Mouse (Mus musculus) heart, postnatal 25 days (tissue): ENCODE measurements around the gene Fry. TPM values are rescaled to one million over a fixed set of nuclear protein-coding genes. Genes with fewer than 3 reads are reported as not detected.

ENCODE experiments used
- DNase-seq: peaks from one replicate; pipeline ENCODE4 v3.0.0; 2022; ENCODE audit warnings: low spot score
- intact Hi-C: fragments of 180-260 bp; cut with DNase I; formaldehyde crosslinking; loops from one replicate; pipeline ENCODE4 v1.15.1; 2025
- total RNA-seq, 2 experiments: library from RNA; stranded (reverse); gene quantifications; 2 replicates each; pipeline ENCODE4 v1.2.3; 2021

Gene Fry
- total RNA-seq, 2 experiments from 2014 or later = 120 to 150 TPM

DNA sequence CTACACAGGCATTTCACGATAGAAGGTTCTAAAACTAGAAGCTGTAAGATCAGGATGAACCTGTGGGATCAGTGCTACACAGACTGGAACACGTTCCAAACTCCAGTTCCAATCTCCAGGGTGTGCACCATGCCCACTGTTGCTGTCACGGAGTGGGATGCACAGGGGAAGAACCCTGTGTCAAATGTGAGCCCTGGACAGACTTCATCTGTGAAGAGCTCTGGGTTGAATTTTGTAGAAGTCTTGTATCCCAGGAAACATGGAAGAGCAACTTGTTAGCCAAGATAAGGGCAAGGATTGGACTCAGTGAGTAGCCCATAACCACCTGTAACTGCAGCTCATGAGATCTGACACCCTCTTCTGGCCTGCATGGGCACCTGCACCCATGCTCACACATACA lies 246.2 kb downstream of the Fry start:
- no peak for DNase-seq
- intact Hi-C loops = loop anchor here (5.0 kb wide), 2 partner anchors 132 to 197 kb away; no protein-coding TSS in a partner anchor

DNA sequence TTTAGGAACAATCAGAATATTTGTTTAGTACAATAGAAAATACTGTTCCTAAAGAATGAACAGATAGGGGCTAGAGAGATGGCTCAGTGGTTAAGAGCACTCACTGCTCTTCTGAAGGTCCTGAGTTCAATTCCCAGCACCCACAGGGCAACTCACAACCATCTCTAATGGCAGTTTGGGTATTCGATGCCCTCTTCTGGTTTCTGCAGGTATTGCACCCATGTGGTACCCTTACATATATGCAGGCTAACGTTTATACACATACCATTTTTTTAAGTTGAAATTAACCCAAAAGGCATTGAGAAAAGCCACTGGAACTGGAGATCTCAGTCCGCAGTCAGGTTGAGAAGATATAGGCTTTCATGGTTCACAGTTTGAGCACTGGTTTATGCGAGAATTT lies 248.6 kb downstream of the Fry start:
- DNase-seq = no peak
- intact Hi-C loops = loop anchor here (5.0 kb wide), 1 partner anchor 135 kb away; no protein-coding TSS in a partner anchor

DNA sequence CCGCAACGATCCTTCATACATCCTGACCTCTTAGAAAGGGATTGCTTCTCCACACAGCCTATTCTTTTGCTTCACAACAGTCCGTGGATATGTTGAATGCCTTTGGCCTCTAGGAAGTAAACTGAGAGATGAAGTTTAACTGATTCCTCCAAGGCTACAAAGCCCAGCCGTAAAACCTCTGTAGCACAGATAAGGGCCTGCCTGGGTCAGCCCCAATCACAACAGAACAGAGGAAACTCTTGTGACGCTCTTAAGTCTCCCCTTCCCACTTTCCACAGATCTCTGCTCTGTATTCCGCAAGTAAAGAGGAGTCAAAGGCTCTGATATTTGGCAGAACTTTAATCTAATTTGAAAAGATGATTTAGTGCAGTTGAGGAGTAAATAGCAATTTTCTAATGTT lies 251.8 kb downstream of the Fry start:
- intact Hi-C loops = no loop called here
- no peak for DNase-seq

DNA sequence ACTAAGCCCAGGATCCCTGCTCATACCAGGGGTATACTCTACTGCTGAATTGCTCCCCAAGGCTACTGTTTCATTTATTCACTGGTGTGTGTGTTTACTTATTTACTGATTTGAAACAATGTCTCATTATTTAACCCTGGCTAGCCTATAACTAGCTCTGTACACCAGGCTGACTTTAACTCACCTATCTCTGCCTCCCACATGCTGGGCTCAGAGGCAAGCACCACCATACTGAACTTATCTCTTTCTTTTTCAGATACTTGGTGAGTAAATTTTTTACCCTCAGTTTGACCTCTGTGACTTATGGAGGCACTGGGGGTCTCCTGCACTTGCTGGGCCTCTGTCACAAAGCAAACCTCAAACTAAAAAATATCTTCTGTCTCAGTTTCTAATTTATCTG lies 252.4 kb downstream of the Fry start:
- intact Hi-C loops = no loop called here
- no peak for DNase-seq

DNA sequence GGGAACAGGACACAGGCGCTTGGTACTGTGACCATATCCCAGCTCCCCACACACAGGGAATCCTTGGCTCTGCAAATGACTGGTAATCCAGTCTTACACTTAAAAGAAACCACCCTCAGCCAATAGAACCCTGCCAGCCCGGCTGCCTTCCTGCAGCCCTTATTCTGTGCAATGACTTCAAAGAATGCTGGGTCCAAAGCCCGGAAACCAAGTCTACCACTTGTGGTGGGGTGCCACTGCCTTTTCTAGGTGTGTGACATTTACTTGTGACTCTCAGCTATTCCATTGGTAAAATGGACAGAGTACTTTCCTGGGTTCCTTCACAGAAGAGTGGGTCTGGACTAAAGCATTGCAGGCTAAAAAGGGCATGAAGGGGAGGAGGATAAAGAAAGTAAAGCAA lies 254.5 kb downstream of the Fry start:
- intact Hi-C loops = no loop called here
- no peak for DNase-seq

DNA sequence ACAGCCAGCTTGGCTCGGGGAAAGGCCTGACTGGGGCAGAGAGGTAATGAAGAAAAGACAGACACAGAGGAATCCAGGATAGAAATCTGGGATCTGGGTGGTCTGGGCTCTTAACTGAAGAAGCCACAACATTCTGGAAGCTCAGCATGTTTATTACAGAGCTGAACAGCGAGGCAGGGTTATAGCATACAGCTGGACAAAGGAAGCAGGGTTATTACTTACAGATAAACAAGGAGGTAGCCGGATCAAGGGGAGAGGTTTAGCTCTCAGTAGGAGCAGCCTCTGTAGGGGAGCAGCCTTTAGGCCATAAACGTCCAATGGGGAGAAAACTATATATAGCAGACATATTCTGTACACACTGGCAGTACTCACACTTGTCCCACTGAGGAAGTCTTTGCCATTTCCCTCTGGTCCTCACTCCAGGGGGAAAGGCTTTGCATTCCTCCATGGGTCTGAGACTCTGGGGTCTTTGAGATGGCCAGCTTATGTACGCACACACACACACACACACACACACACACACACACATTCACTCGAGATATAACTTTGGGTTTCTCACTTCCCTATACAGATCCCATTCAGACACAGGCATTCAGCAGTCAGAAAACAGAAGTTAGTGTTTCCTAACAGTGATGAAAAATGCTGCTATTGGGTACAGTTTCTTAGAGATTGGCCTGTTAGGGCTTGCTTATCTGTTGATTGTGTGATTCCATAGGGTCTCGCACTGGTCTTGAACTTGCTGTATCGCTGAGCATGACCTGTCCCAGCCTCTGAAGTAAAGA lies 256.5 kb downstream of the Fry start:
- intact Hi-C loops = no loop called here
- no peak for DNase-seq

DNA sequence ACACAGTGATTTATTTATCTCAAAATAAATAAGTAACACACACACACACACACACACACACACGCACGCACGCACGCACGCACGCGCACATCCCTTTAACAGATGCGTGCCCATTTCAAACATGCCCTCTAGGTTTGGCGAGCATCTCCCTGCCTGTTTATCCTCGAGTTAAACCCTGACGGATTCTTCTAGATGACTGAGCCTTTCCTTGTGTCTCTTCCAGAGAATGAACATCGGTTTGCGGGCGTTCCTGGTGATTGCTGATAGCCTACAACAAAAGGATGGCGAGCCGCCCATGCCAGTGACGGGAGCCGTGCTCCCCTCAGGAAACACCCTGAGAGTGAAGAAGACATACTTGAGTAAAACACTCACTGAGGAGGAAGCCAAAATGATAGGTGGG lies 260.1 kb downstream of the Fry start:
- intact Hi-C loops = no loop called here
- no peak for DNase-seq

DNA sequence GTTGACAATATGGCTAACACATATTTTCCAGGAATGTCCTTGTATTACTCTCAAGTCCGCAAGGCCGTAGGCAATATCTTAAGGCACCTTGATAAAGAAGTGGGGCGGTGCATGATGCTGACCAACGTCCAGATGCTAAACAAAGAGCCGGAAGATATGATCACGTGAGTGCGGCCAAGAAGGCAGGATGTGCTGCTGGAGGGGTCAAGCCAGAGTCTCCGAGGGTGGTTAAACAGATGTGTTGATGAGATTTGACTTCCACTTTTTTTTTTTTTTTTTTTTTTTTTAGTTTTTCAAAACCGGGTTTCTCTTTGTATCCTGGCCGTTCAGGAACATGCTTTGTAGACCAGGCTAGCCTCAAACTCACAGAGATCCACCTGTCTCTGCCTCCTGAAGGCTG lies 262.3 kb downstream of the Fry start:
- intact Hi-C loops = loop anchor here (10.0 kb wide), 1 partner anchor 206 kb away; no protein-coding TSS in a partner anchor
- DNase-seq = no peak

DNA sequence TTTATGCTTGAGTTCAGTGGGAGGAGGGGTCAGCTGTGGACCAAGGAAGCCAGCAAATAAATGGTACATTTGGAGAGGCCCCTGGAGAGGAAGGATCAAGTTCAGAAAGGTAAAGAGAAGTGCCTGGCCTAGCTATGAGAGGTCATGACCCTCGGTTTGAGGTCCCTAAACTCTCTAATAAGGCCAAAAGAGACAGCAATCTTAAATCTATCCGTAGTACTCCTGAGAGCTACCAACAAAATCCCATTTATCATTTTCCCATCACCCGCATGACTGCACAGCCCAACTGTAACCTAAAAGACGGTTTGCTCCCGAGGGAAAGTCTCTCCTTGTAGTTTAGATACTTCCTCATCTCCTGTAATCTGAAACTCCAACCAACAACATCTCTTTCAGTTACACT lies 264.0 kb downstream of the Fry start:
- no peak for DNase-seq
- intact Hi-C loops = loop anchor here (10.0 kb wide), 1 partner anchor 208 kb away; no protein-coding TSS in a partner anchor

DNA sequence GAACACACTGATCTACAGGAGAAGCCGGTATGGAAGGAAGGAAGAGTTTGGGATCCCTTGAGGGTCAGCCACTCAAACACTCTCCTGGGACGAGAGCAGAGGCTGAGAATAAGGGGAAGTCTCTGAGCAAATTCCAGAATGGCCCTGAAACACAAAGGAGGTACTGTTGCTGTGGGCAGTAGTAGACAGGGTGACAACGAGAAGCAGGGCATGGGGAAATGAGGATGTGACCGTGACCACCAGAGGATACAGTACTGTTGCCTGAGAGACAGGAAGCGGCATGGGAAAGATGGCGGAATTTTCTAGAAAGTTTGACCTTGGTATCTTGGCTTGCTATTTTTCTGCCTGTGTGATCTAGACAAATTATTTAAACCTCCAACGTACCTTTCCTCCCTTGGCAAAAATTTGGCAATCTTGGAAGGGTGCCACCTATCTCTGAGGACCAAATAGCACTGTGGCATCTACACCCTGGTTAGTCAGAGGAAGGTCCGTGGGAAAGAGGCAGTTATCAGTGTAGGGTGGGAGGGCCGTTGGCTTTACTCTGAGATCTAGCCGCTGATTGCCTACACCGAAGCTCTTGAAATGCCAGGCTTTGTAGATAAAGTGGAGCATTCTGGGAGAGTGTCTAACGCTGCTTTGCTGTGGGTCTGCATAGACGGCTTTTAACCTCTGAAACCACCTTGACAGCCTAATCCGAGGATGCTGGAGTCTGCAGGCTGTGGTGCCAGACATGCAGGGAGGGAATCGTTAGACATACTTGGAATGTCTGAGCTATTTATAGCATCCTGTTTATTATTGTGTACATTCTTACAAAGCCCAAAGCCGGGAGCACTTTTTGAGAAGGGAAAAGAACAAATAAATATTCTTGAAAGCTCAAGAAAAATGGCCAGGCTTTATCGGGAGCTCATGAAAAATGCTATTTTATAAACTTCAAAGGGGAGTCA lies 266.1 kb downstream of the Fry start:
- no peak for DNase-seq
- intact Hi-C loops = loop anchor here (10.0 kb wide), 1 partner anchor 210 kb away; no protein-coding TSS in a partner anchor

DNA sequence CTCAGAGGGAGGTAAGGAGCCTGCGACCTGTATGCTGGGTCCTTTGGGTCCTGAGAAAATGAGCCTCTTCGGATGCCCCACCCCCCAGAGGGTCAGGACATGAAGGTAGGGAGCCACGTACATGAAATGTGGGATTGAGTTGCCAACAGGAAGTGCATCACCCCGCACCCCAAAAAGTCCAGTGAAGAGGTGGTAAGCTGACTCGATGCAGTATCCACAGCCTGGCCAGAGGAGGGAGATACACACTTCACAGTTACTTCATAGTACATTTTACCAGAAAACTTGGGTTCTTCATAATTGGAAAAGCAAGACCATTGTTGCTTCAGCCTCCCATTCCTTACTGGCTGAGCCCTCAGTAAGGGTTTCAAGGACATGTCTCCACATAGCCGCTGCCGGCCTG lies 266.8 kb downstream of the Fry start:
- intact Hi-C loops = loop anchor here (10.0 kb wide), 1 partner anchor 210 kb away; no protein-coding TSS in a partner anchor
- no peak for DNase-seq

DNA sequence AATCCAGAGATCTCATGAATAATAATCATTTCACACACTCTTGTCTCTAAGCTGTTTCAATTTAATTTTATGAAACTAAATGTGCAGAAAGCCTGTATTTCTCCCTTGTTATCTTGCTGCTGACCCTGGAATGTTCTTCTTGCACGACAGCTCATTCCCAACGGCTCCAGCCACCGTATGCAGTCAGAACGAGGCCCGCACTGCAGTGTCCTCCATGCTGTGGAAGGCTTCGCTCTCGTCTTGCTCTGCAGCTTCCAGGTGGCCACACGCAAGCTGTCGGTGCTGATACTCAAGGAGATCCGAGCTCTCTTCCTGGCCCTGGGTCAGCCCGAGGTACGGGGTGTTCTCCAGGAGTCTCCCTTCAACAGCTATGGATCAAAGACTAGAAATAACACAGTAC lies 270.2 kb downstream of the Fry start:
- no peak for DNase-seq
- intact Hi-C loops = loop anchor here (10.0 kb wide), 1 partner anchor 214 kb away; no protein-coding TSS in a partner anchor

DNA sequence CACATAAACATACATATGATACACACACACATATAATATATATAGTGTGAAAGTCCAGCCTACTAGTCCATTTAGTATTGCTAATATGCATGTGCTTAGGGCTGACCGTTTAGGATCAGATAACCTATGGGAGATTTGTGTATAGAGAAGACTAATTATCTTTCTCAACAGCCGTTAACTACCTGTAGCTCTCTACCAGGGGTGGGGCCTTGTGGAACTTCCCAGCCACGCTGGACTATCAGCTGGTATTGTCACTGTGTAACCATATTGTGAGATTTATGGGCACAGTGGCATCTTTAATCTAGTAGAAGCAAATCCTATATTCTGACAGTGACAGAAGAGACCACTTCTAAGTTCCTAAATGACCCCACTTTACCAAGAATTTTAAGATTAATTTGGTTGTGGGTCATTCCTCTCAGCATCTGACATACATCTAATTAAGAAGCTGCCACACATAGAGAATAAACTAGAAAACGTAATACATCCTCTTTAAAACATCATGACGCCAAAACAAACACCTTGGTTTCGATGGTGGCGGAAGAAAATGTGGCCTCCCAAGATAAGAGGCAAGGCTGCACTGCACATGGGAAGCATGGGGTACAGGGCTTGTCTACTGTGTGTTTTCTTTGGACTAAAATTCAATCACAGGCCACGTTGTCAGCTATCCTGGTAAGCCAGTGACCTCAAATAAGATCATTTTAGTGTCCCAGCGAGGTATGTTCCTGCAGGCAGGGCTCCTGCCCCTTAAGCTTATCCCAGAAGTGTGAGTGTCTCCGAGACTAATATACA lies 271.3 kb downstream of the Fry start:
- DNase-seq = no peak
- intact Hi-C loops = loop anchor here (10.0 kb wide), 1 partner anchor 215 kb away; no protein-coding TSS in a partner anchor

DNA sequence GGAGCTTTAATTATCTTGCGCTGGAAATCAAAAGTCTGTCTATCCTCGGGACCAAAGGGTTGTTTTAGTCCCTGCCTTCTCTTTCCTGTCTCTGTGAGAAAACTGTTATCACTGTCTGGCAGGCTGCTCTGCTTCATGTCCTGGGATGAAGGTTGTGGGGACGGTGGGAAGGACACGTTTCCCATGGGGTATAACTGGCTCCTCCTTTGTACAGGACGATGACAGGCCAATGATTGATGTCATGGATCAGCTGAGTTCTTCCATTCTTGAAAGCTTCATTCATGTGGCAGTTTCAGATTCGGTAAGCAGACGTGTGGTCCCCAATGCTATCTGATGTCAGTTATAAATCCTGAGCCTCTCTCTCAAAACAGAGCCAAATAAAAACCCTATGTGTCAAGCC lies 272.0 kb downstream of the Fry start:
- intact Hi-C loops = no loop called here
- no peak for DNase-seq

DNA sequence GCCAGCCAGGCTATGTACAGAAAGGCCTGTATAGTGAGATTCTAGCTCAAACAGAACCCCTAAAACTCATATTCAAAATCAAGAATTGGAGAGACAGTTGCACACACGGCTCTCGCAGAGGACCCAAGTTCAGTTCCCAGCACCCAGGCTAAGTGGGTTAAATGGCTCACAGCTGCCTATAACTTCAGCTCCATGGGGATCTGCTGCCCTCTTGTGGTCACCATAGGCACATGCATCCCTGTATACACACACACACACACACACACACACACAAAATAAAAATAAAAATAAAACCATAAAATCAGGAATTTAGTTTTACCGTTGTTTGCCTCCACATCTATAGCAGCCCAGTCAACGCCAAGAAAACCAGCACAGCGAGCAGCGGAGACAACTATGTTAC lies 276.2 kb downstream of the Fry start:
- intact Hi-C loops = no loop called here

DNA sequence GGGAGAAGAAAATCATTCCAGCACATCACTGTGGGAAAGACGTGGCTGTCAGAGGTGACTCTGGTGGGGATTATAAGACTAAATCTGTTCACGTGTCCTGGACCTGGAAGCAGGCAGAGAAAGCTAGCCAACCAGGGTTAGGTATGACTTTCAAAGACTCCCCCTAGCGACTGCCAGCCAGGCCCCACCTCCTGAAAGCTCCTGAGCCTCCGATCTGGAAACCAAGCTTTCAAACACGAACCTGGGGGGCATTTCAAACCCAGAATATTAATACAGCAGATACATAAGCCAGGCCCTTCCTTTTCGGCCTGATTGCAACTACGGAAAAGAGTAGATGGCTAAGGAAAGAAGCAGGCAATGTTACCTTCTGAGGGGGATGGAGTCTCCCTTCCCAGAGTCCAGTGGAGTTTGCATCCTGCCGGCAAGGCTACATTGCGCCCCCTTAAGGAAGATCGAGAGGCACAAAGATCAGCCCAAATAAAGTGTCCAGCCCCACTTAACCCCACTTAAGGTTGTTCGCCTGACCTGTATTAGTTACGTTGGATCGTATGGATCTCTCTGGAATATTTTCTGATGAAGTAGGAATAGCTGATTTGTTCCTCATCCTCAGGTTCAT lies 284.5 kb downstream of the Fry start:
- no peak for DNase-seq
- intact Hi-C loops = no loop called here

More for the DNA sequence above, 276.2 kb downstream of the Fry start:
- no peak for DNase-seq

DNA sequence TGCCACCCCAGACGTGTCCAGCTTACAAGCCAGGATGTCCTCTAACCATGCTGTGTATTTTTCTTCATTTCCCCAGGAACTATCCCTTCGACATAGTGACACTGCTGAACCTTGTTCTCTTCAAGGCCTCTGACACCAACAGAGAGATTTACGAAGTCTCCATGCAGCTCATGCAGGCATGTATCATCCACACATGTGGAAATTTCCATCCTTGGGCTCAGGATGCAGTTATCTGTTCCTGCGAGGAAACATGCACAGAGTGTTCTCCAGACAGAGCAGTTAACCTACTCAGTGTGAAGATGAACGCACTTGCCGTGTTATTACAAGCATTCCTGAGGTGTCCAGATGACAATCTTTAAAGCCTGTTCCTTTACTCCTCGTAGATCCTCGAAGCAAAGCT lies 286.4 kb downstream of the Fry start:
- intact Hi-C loops = no loop called here
- DNase-seq = no peak

DNA sequence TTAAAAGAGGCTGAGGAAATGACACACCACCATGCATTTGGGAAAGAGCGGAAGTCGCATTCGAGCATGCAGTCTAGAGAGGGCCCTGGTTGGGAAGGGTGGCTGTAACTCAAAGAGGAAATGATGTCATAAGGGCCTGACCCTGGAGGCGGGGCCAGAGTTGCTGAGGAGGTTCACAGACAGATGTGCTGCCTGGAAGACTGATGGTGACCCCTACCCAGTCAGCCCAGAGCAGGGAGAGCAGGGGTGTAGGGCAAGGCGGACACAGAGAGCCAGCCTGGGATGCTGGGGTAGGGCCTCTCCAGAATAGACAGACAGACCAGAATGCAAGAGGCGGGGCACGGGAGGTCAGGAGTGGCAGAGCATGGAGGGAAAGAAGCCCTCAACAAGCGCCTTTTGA lies 290.5 kb downstream of the Fry start:
- intact Hi-C loops = no loop called here
- DNase-seq = no peak

DNA sequence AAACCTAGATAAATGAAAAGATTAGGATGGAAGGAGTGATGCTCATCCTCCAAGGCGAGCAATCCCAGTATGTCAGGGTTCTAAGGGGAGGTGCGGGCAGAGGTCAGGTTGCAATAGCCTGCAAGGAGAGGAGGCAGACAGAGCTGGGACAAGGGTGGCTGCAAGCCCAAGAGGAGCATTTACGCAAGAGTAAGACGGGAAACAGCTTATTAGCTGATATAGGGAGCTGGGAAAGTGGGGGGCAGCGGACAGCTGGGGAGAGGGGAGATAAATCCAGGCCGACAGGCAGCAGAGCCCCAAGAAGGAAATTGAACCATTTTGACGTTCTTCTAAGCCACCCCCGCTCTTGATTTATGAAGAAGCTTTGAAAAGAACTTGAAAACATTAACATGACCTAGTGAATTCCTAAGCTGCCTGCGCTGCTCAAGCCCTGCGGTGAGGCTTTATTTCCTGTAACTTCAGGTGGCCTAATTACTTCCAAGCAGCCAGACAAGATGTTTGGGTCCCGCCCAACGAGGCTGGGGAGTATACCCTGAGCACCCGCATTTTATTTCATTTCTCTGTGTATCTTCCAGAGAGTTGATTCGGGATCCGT lies 291.1 kb downstream of the Fry start:
- intact Hi-C loops = no loop called here

More for the DNA sequence above, 291.1 kb downstream of the Fry start:
- no peak for DNase-seq
